Mouse (Mus musculus) cortical plate, adult 2 months (tissue): ENCODE results near the gene Cplane1. TPM values are rescaled to one million over a fixed set of nuclear protein-coding genes. Genes with fewer than 3 reads are reported as not detected.

ENCODE experiments used
- H3K27ac ChIP-seq: fragments of 200-500 bp; 2 replicates; pipeline ENCODE4 v1.5.1; 2012; ENCODE audit warnings: low read length, control low read depth, inconsistent platforms; ENCODE audit not compliant: insufficient read depth
- H3K4me1 ChIP-seq: fragments of 200-500 bp; 2 replicates; pipeline ENCODE4 v1.6.1; 2011; ENCODE audit warnings: low read length; ENCODE audit not compliant: control insufficient read depth, insufficient read depth
- H3K4me3 ChIP-seq: fragments of 200-500 bp; 2 replicates; pipeline ENCODE4 v1.5.1; 2011; ENCODE audit warnings: mild to moderate bottlenecking, low read length, control low read depth; ENCODE audit not compliant: insufficient read depth
- CTCF ChIP-seq: fragments of 200-500 bp; IDR thresholded peaks from 2 replicates; pipeline ENCODE4 v1.5.1; 2011; ENCODE audit warnings: mild to moderate bottlenecking, control low read depth, low read length; ENCODE audit not compliant: insufficient read depth; ENCODE audit errors: extremely low read depth
- POLR2A ChIP-seq: fragments of 200-500 bp; IDR thresholded peaks from 2 replicates; pipeline ENCODE4 v1.6.1; 2011; ENCODE audit warnings: mild to moderate bottlenecking, low read length, control low read depth; ENCODE audit not compliant: insufficient read depth; ENCODE audit errors: extremely low read depth
- polyA plus RNA-seq: library from polyadenylated mRNA; depleted of rRNA; stranded (reverse); fragments of >200 nt; gene quantifications from 2 replicates; pipeline ENCODE4 v1.2.3, GENCODE M21; 2012; rRNA removed

The Cplane1 gene
- polyA plus RNA-seq, 1 experiment = 26.8 TPM

- no peak overlapping the region for H3K27ac ChIP-seq
- TF ChIP-seq POLR2A = no peak
Measured at GRCm38 (mm10) chr15:8302944-8303343, 134.0 kb downstream of the Cplane1 start.

DNA sequence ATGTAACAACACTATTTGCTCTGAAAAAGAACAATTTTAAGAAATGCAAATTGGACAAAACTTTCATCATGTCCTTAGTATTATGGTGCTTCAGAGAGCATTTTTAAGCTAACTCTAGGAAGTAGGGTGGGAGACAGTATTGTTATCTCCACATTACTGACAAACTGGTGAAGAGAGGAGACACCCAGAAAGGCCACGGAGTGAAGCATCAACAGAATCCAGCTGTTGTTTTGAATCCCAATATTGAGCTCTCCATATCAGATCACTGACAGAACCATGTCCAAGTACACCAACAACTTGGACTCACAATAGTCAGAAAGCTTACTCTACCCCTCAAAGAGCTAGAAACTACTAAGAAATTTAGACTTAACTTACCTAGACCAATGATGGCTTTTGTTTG, 136.6 kb downstream of the Cplane1 start:
- H3K4me3 ChIP-seq = no peak overlapping the region
- TF ChIP-seq POLR2A (no peak), CTCF (no peak)
- H3K27ac ChIP-seq = no peak overlapping the region
- H3K4me1 ChIP-seq = no peaks in the 10 kb centered on the region

More at GRCm38 (mm10) chr15:8302944-8303343, 134.0 kb downstream of the Cplane1 start:
- Histone ChIP-seq H3K4me1 (no peaks in the 10 kb centered on the region), H3K4me3 (no peak overlapping the region)

- H3K4me3 ChIP-seq = no peak overlapping the region
- no peak overlapping the region for H3K27ac ChIP-seq
- H3K4me1 ChIP-seq = no peaks in the 10 kb centered on the region
- TF ChIP-seq CTCF (no peak), POLR2A (no peak)
Measured at GRCm38 (mm10) chr15:8317381-8317780, 148.5 kb downstream of the Cplane1 start.

DNA sequence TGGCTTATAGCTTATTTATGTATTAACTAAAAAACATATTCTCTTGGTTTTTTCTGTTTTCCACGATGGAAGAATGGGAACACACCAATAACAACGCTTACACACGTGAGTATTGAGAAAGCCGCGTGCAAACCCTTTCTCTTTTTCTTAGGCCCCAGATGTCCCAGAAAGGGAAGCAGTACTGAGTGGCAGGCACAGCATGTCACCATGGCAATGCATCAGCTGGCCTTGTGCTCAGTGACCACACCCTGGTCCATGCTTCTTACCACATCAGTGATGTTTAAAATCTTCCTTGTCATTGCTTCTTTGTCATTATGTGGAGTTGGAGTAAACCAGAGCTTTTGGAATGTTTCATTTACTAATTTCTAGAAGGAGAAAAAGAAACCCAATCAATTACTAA, 150.3 kb downstream of the Cplane1 start:
- H3K4me1 ChIP-seq = no peaks in the 10 kb centered on the region
- TF ChIP-seq POLR2A (no peak), CTCF (no peak)
- H3K4me3 ChIP-seq = no peak overlapping the region
- H3K27ac ChIP-seq = no peak overlapping the region

Other genes with a start within 250 kb of the Cplane1 start
- 26.5 and 26.6 TPM in 2 replicates for gene Wdr70, start 69.9 kb upstream of the Cplane1 start, polyA plus RNA-seq
- 11.5 TPM in 2 replicates for gene Nup155, start 59.8 kb upstream of the Cplane1 start, polyA plus RNA-seq